Mouse (Mus musculus) megakaryocyte, embryonic 14.5 days (primary cell): ENCODE data around the gene Fto. TPM values are rescaled to one million over a fixed set of nuclear protein-coding genes. Genes with fewer than 3 reads are reported as not detected.

Experiments used
- H3K27me3 ChIP-seq: replicated peaks from 2 replicates; pipeline ENCODE3; 2012; ENCODE audit warnings: inconsistent platforms
- H3K36me3 ChIP-seq: replicated peaks from 2 replicates; pipeline ENCODE3; 2012; ENCODE audit warnings: low read length, inconsistent platforms, mixed read lengths
- H3K4me1 ChIP-seq: 2 replicates; pipeline ENCODE4 v1.6.1; 2012; ENCODE audit warnings: inconsistent platforms
- H3K4me3 ChIP-seq: replicated peaks from 2 replicates; pipeline ENCODE3; 2012; ENCODE audit warnings: moderate library complexity, mild to moderate bottlenecking, inconsistent platforms
- H3K9me3 ChIP-seq: 2 replicates; pipeline ENCODE4 v1.6.1; 2012; ENCODE audit warnings: inconsistent platforms
- FLI1 ChIP-seq: IDR thresholded peaks from 2 replicates; pipeline ENCODE4 v1.6.1; 2012; ENCODE audit warnings: low read length, inconsistent platforms, mixed read lengths
- GATA1 ChIP-seq: IDR thresholded peaks from 3 replicates; pipeline ENCODE4 v1.6.1; 2012; ENCODE audit warnings: mixed read lengths, low read length, inconsistent platforms, borderline replicate concordance
- polyA plus RNA-seq: library from polyadenylated mRNA; stranded (reverse); fragments of >175 nt; gene quantifications from 2 replicates; pipeline ENCODE4 v1.2.3, GENCODE M21; 2012; ENCODE audit warnings: low replicate concordance; ENCODE audit not compliant: insufficient read depth

Gene Fto
- polyA plus RNA-seq, 1 experiment = 9.5 TPM

GRCm38 (mm10) chr8:91282655-91283054, 30.7 kb upstream of the Fto start:
- H3K4me3 ChIP-seq = no peak overlapping the region
- peaks cover 12% of the 10 kb centered on the region for H3K4me1 ChIP-seq
- no peaks in the 10 kb centered on the region for H3K9me3 ChIP-seq
- TF ChIP-seq FLI1 (no peak), GATA1 (no peak)
- no peaks in the 10 kb centered on the region for H3K27me3 ChIP-seq
- peaks cover 5% of the 10 kb centered on the region for H3K36me3 ChIP-seq

GRCm38 (mm10) chr8:91283815-91284214, 29.5 kb upstream of the Fto start:
- TF ChIP-seq GATA1 = no peak
- no peak for TF ChIP-seq FLI1
- H3K36me3 ChIP-seq = peaks cover 5% of the 10 kb centered on the region
- no peaks in the 10 kb centered on the region for H3K9me3 ChIP-seq
- H3K4me1 ChIP-seq = peaks cover 12% of the 10 kb centered on the region
- no peak overlapping the region for H3K4me3 ChIP-seq
- no peaks in the 10 kb centered on the region for H3K27me3 ChIP-seq

GRCm38 (mm10) chr8:91286237-91286636, 27.1 kb upstream of the Fto start:
- peaks cover 5% of the 10 kb centered on the region for H3K36me3 ChIP-seq
- no peak overlapping the region for H3K4me3 ChIP-seq
- no peak for TF ChIP-seq FLI1
- TF ChIP-seq GATA1 = no peak
- no peaks in the 10 kb centered on the region for H3K9me3 ChIP-seq
- H3K27me3 ChIP-seq = no peaks in the 10 kb centered on the region
- H3K4me1 ChIP-seq = peaks cover 16% of the 10 kb centered on the region

GRCm38 (mm10) chr8:91290576-91290975, 22.7 kb upstream of the Fto start:
- Histone ChIP-seq H3K9me3 (no peaks in the 10 kb centered on the region), H3K4me3 (no peak overlapping the region), H3K27me3 (no peaks in the 10 kb centered on the region), H3K36me3 (peaks cover 5% of the 10 kb centered on the region), H3K4me1 (peaks cover 4% of the 10 kb centered on the region)
- no peak for TF ChIP-seq FLI1
- no peak for TF ChIP-seq GATA1

- no peak overlapping the region for H3K4me3 ChIP-seq
- no peaks in the 10 kb centered on the region for H3K9me3 ChIP-seq
- peaks cover 16% of the 10 kb centered on the region for H3K36me3 ChIP-seq
- H3K4me1 ChIP-seq = 0 out of 2 replicates have a peak, but pooled peaks cover 3% of the 10 kb centered on the region
- H3K27me3 ChIP-seq = no peaks in the 10 kb centered on the region
- TF ChIP-seq FLI1 = no peak
- TF ChIP-seq GATA1 = no peak
Observed at GRCm38 (mm10) chr8:91295786-91296185, 17.5 kb upstream of the Fto start.

- no peak for TF ChIP-seq GATA1
- no peak for TF ChIP-seq FLI1
- no peaks in the 10 kb centered on the region for H3K27me3 ChIP-seq
- H3K36me3 ChIP-seq = peaks cover 28% of the 10 kb centered on the region
- H3K9me3 ChIP-seq = no peaks in the 10 kb centered on the region
- H3K4me1 ChIP-seq = 0 out of 2 replicates have a peak, but pooled peaks cover 3% of the 10 kb centered on the region
- H3K4me3 ChIP-seq = no peak overlapping the region
Observed at GRCm38 (mm10) chr8:91298672-91299071, 14.7 kb upstream of the Fto start.

GRCm38 (mm10) chr8:91304481-91305386, 8.6 kb upstream of the Fto start:
- TF ChIP-seq FLI1 = no peak
- TF ChIP-seq GATA1 = no peak
- Histone ChIP-seq H3K4me3 (no peak overlapping the region), H3K4me1 (no peaks in the 10 kb centered on the region), H3K27me3 (no peaks in the 10 kb centered on the region), H3K9me3 (no peaks in the 10 kb centered on the region), H3K36me3 (peaks cover 56% of the 10 kb centered on the region)

- Histone ChIP-seq H3K27me3 (no peaks in the 10 kb centered on the region), H3K4me1 (peaks cover 54% of the 10 kb centered on the region), H3K4me3 (peak overlapping the region; percentile 96), H3K36me3 (peaks cover 23% of the 10 kb centered on the region), H3K9me3 (no peaks in the 10 kb centered on the region)
- TF ChIP-seq GATA1 (no peak), FLI1 (no peak)
Observed at GRCm38 (mm10) chr8:91312342-91312741, 983 bp upstream of the Fto start.

- H3K4me3 ChIP-seq = peak overlapping the region; percentile 39
- peaks cover 86% of the 10 kb centered on the region for H3K4me1 ChIP-seq
- H3K36me3 ChIP-seq = peaks cover 29% of the 10 kb centered on the region
- no peaks in the 10 kb centered on the region for H3K27me3 ChIP-seq
- H3K9me3 ChIP-seq = no peaks in the 10 kb centered on the region
- TF ChIP-seq GATA1 = no peak
- TF ChIP-seq FLI1 = no peak
Observed at GRCm38 (mm10) chr8:91317567-91318227, 4.4 kb downstream of the Fto start.
